Mouse (Mus musculus) C2C12 (cell line): ENCODE data around the gene Arhgap32.

ENCODE experiments used
- CTCF ChIP-seq: IDR thresholded peaks from one replicate; pipeline ENCODE4 v1.5.1; 2011; ENCODE audit not compliant: control insufficient read depth, insufficient read depth, insufficient read length
- MAX ChIP-seq: IDR thresholded peaks from one replicate; pipeline ENCODE4 v1.6.1; 2011; ENCODE audit warnings: mild to moderate bottlenecking, control low read depth
- MYOD1 ChIP-seq: IDR thresholded peaks from one replicate; pipeline ENCODE4 v1.6.1; 2011; ENCODE audit warnings: low read depth; ENCODE audit not compliant: control insufficient read depth, insufficient read length
- MYOG ChIP-seq: IDR thresholded peaks from one replicate; pipeline ENCODE4 v1.6.1; 2011; ENCODE audit not compliant: control insufficient read depth, insufficient read length; ENCODE audit errors: extremely low read depth
- USF1 ChIP-seq: IDR thresholded peaks from one replicate; pipeline ENCODE4 v1.6.1; 2011; ENCODE audit warnings: low read depth, mild to moderate bottlenecking, control low read depth, moderate library complexity

DNA sequence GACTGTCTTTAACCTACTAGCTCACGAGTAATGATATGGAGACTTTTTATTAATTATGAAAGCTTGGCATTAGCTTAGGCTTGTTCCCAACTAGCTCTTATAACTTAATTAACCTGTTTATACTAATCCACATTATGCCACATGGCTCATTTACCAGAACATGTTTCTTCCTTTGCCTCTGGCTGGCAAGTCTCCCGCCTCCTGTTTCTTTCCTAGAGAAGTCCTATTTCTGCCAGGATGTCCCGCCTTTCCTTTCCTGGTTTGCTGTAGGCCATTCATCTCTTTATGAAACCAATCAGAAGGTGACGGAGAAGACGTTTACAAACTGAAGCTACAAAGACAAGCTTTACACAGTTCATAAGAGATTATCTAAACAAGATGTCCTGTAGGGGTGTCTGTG lies 23.7 kb downstream of the Arhgap32 start:
- TF ChIP-seq CTCF (no peak), MAX (no peak), MYOG (no peak), USF1 (no peak), MYOD1 (no peak)
